Mouse (Mus musculus): ENCODE results near the gene A330070K13Rik.

The A330070K13Rik gene

DNA sequence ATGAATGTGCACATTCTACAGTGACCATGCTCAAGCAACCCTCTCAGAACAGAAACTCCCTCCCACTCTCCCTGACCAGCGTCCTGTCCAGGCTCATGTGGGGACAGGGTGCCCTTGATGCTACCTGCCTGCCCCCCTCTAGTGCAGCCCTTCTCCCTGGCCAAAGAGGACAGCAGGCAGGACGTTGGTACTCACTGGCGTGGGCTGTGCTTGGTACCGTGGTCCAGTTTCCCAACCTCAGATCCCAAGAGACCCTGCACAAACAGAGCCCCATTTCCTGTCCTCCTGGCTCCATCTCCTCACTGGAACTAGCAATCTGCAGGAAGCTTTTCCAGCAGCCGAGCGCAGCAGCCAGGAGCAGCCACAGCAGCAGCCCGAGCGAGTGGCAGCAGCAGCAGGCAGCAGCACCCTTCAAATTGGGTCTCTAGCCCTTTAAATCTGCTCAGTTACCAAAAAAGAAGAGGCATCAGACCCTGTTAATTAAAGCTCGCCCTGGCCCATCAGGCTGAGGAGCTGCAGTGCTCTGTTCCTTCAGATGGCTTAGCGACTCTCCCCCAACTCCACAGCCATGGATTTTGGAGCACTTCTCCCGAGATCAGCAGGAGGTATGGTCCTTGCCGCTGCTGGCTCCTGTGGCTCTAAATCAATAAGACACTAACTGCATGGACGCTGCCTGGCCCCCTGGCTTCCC is at the start of gene A330070K13Rik:
Gene A330070K13Rik, minus strand, starts transcription at position 410 of the 691 bp plus-strand sequence.
- no peak for DNase-seq (ENCODE audit: low read depth, low spot score)

DNA sequence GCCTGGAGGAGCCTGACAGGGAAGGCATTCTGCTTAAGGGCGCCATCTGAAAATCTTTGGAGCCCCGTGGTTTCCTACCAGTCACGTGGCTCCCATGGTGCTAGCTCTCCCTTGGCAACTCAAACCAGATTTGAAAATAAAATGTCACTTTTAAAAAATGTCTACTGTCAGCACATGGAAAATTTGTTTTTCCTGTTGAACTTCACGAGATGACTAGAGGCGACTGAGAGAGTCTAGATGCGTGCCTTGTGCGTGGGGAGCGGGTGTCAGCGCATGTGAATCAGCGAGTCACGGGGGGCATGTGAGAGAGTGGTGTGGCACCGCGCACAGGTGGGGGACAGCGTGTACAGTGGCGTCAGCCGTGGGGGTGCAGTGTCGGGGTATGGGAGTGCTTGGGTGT is 27.1 kb upstream of the A330070K13Rik start:
- no peak for DNase-seq (ENCODE audit: low read depth, low spot score)

DNA sequence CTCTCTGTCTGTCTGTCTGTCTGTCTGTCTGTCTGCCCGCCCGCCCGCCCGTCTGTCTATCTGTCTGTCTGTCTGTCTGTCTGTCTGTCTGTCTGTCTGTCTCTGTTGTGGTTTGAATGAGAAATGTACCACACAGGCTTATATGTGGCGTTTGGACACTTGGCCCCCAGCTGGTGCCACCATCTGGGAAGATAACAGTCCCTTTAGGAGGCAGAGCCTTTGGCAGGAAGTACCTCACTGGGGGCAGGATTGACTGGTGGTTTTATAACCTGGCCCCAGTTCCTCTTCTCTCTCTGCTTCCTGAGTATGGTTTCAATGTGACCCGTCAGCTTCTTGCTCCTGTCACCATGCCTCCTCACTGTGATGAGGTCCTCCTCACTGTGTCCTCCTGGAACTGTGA is 25.3 kb upstream of the A330070K13Rik start:
- no peak for DNase-seq (ENCODE audit: low read depth, low spot score)

GRCm38 (mm10) chr5:130405201-130405600 is 20.8 kb upstream of the A330070K13Rik start:
- peak; percentile 44 for DNase-seq (ENCODE audit: low read depth, low spot score)

- DNase-seq (ENCODE audit: low read depth, low spot score): no peak
Observed at GRCm38 (mm10) chr5:130400136-130400917, 15.9 kb upstream of the A330070K13Rik start.

- DNase-seq (ENCODE audit: low read depth, low spot score): no peak
Observed at GRCm38 (mm10) chr5:130395142-130395541, 10.7 kb upstream of the A330070K13Rik start.

- DNase-seq (ENCODE audit: low read depth, low spot score): no peak
Observed at GRCm38 (mm10) chr5:130394386-130394785, 10.0 kb upstream of the A330070K13Rik start.

DNA sequence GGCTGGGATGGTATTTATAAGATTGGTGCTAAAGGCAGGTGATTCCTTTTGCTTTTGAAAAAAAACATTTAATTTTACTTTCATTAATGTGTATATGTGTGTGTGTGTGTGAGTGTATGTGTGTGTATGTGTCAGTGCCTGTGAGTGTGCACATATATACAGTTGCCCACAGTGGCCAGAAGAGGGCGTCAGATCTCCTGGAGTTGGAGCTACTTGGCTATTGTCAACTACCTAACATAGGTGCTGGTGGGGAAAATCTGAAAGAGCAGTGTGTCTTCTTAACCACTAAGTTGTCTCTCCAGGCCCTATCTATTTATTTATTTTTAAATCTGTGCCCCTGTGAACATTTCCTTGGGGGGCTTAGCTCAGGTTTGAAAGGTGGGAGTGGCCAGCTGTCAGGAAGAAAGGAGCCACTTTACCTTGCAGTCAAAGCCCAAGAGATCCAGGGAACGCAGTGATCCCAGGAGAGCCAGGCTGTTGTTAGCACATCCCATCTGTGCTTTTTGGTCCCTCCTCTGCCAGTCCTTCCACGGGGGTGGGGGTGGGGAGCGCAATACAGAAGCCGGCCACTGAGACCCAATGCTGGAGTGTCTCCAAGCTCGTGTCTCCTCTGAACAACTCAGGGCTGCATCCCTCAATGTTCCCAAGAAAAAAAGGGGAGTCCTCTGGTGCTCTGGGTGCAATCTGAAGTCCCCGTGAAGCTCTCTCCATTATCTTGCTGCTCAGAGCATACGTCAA is 9.4 kb upstream of the A330070K13Rik start:
- peak; percentile 31 for DNase-seq (ENCODE audit: low read depth, low spot score)

- DNase-seq (ENCODE audit: low read depth, low spot score): no peak
Observed at GRCm38 (mm10) chr5:130386418-130386817, 2.0 kb upstream of the A330070K13Rik start.

- DNase-seq (ENCODE audit: low read depth, low spot score): no peak
Observed at GRCm38 (mm10) chr5:130375411-130375810, 9.0 kb downstream of the A330070K13Rik start.

DNA sequence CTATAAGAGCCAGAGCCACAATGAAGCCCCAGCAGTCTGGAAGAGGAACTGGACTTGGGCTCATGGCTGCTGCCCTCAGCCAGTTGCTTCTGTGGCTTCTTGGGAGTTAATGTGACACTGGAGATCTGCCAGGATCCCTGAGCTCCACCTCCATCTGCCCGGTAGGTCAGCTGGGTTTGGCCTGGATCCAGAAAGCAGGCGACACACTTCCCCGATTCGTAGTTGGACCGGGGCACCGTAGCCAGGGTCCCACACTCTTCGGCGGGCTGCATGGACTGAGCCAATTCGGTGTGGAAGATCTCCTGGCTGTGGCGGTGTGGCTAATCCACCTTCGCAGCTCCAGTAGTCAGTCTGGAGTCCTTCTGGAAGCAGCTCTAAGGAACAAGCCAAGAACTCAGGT is 15.2 kb downstream of the A330070K13Rik start, which contains the start of gene Caln1:
Gene Caln1, plus strand, starts transcription at position 219 of the 400 bp plus-strand sequence.
- no peak for DNase-seq (ENCODE audit: low read depth, low spot score)

DNA sequence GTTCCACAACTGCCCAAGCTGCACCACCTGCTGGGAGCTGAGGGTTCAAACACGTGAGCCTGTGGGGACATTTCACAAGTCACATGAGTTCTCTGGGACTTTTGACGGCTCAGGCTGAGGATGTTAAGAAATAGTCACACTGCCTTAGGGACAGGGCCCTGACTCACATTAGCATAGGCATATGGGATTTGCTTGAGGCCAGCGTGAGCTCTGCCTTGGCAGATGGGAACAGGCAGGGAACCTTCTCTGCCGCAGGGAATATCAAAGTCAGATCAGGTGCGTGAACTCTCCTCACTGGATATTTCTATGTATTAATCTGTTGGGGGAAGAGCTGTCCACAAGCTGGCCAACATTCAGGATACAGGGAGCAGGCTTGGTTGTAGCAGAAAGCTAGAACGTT is 16.2 kb downstream of the A330070K13Rik start:
- DNase-seq (ENCODE audit: low read depth, low spot score): no peak

- DNase-seq (ENCODE audit: low read depth, low spot score): peak; percentile 82
Observed at GRCm38 (mm10) chr5:130363773-130364172, 20.7 kb downstream of the A330070K13Rik start.

- peak; percentile 94 for DNase-seq (ENCODE audit: low read depth, low spot score)
Observed at GRCm38 (mm10) chr5:130363111-130363510, 21.3 kb downstream of the A330070K13Rik start.

DNA sequence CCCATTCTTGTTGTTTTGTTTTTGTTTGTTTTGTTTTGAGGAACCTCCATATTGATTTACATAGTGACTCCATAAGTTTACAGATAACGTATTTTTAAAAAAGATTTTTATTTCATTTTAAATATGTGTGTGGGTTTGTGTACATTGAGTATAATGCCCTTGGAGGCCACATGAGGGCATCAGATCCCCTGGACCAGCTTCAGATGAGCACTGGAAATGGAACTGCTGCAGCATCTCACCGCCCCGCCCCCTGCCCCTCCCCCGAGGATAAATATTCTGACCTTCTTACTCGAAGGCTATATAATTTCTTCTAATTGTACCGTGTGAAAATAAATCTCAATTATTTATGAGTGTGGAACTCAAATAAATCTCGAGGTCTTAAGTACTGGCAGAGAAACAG is 29.2 kb downstream of the A330070K13Rik start:
- no peak for DNase-seq (ENCODE audit: low read depth, low spot score)

DNA sequence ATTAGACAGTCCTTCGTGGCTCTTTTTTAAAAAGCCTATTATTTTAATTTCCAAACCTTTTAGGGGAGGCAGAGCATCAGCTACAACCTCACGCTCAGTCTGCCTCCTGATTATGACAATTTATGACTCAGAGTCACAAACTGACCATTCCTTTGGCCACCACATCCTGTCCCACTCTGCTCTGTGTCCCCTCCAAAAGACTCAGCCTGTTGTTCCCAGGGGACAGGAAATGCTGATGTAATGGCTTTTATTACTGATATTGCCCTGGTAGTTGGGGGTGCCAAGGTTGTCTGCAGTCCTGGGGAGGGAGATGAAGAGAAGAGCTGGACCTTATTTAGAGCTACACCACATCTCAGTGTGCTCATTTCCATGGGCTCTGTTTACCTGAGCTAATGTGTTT is 38.6 kb downstream of the A330070K13Rik start:
- DNase-seq (ENCODE audit: low read depth, low spot score): no peak

DNA sequence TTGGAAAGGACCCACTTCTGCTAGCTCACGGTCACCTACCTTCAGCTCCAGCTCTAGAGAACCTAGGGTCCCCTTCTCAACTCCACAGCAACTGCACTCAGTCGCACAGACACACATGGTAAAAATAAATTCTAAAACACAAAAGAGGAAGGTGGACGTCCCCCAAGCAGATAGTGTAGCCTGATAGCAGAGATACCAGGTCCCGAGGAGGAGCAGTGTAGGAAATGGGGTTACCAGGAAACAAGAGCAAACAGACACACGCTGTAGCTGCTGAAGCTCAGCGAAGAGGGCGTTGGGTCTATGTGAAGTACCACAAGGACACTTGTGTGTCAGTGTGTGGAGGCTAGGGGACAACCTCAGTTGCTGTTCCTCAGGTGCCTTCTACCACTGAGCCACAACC is 39.4 kb downstream of the A330070K13Rik start:
- DNase-seq (ENCODE audit: low read depth, low spot score): no peak

- DNase-seq (ENCODE audit: low read depth, low spot score): no peak
Observed at GRCm38 (mm10) chr5:130340656-130341055, 43.8 kb downstream of the A330070K13Rik start.

DNA sequence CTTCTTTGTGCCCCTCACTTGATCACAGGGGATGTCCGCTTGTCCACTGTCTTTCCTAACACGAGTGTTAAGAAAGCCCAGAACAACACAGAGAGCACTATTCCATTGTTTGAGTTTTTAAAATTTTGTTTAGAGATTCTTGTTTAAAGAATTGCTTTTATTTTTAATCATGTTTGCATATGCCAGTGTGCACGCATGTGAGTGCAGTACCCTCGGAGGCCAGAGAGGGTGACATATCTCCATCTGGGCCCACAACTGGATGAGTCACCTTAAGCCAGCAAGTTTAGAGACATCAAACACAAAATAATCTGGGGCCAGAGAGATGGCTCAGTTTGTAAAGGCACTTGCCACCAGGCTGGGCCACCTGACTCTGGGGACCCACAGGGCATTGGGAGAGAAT is 49.0 kb downstream of the A330070K13Rik start:
- peak; percentile 31 for DNase-seq (ENCODE audit: low read depth, low spot score)

DNA sequence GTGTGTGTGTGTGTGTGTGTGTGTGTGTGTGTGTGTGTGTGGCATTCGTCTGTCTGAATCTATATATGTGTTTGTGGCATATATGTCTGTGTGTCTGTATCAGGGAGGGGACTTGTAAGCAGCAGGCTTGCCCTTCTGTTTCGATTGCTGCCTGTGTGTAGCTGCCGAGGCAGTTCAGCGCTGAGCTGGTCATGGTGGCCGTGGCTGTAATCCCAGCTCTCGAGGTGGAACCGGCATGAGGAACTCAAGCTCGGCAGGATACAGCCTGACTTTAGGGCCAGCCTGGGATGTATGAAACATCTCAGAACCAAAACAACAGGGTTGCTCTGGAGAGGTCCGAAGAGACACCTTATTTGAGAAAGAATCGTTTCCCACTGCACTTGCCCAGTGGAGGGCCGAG is 50.5 kb downstream of the A330070K13Rik start:
- DNase-seq (ENCODE audit: low read depth, low spot score): no peak

DNA sequence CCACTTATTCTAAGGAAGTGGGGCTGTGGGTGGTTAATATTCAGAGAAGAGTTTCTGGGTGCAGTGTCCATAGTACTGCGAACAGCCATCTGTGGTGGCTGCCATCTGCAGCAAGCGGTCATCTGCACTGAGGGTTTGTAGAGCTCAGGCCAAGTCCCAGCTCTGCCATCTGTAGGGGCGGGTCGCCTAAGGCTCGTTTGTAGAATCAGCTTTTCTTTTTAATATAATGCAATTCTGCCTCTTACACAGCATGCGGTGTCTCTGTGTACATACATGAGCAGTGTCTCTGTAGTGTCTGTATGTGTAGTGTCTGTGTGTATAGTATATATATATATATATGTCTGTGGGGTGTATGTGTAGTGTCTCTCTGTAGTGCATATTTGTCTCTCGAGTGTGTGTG is 50.9 kb downstream of the A330070K13Rik start:
- no peak for DNase-seq (ENCODE audit: low read depth, low spot score)

GRCm38 (mm10) chr5:130331206-130331605 is 53.2 kb downstream of the A330070K13Rik start:
- no peak for DNase-seq (ENCODE audit: low read depth, low spot score)

Data from R1 (cell line).